Mouse (Mus musculus): ENCODE results near the gene Olfr1359.

DNA sequence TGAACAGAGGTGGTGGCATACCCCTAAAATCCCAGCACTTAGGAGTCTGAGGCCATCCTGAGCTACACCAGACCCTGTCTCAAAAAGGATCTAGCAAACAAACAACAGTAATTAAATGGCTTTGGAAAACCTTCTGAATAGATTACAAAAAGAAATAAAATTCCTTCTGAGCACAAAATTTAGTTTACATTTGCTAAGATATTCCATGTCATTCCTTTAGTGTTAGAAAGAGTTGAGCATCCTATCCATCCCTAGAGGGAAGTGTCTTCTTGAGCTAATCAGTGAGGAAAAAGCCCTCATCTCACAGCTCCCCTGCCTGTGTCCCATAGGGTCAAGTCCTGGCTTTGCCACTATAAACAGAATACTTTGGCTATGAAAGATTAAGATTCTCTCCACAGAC, at the start of gene Olfr1359:
- no peak for TF ChIP-seq CTCF (IDR thresholded peaks at IDR 0.05; ENCODE audit: low read depth)
- no peak for TF ChIP-seq EP300 (optimal IDR thresholded peaks at IDR 0.05)
